9 mouse cellular contexts compared by ENCODE assay signal in genomic region chr10:81541803-81542202, GRCm38 (mm10). TPM values are rescaled to one million over a fixed set of nuclear protein-coding genes. Genes with fewer than 3 reads are reported as not detected.
A peak's percentile ranks its signal among the peaks of the same experiment; 100 is the strongest.
DNase-seq lines count a peak whose midpoint lies in the region; ATAC-seq lines count a peak whose summit lies in the region.
"Had no signal": no experiment of that assay in that cellular context is flagged by ENCODE, and none has a peak within 500 bp of the region (broad histone marks: within the 10 kb centered on the region; RNA-seq: fewer than 3 reads in every experiment).

No protein-coding gene starts in this region.

- DNase-seq in ovary, postnatal 36 days (ENCODE audit: low spot score), result peak; percentile 42
- no peak for DNase-seq in ovary, postnatal 10 days (ENCODE audit: low spot score)
- DNase-seq in kidney, postnatal 25 days, result peak; percentile 74 to 91
- DNase-seq in lung, postnatal 4 days, result peak; percentile 66 to 81
- DNase-seq in embryo, embryonic 9.5 days (ENCODE audit: extremely low spot score), result no peak

- no peak for ATAC-seq in heart, embryonic 13.5 days (ENCODE audit: extremely low read depth, insufficient number of reproducible peaks, low FRiP score, low TSS enrichment)
- no peak for ATAC-seq in frontal cortex, adult (ENCODE audit: low TSS enrichment)
- no peak for ATAC-seq in erythroid progenitor cell, adult 5-6 weeks (replicated peaks; ENCODE audit: low FRiP score, poor library complexity, severe bottlenecking)
- ATAC-seq: Patski had no signal

- 52% methylated on average over 10 of the region's 10 CpGs for WGBS in heart, embryonic 13.5 days

- peak overlapping the region; percentile 14 for H3K4me3 ChIP-seq in heart, embryonic 13.5 days

- peak overlapping the region; percentile 51 for H3K4me2 ChIP-seq in heart, embryonic 13.5 days

- H3K27me3 ChIP-seq in heart, embryonic 13.5 days (replicated peaks), result no peaks in the 10 kb centered on the region
- H3K27me3 ChIP-seq: Patski had no signal

- H3K36me3 ChIP-seq in heart, embryonic 13.5 days, result peaks cover 18% of the 10 kb centered on the region

- no peaks in the 10 kb centered on the region for H3K9me3 ChIP-seq in heart, embryonic 13.5 days

- peak overlapping the region; percentile 97 for H3K9ac ChIP-seq in heart, embryonic 13.5 days

- H3K27ac ChIP-seq in heart, embryonic 13.5 days (replicated peaks), result peak overlapping the region; percentile 48; the same call in 1 of the 2 replicates

- H3K4me1 ChIP-seq in heart, embryonic 13.5 days, result peaks cover 48% of the 10 kb centered on the region

RNA-seq across cellular contexts. Expression of gene Gna11, which starts 3.2 kb away (rescaled TPM):
- polyA plus RNA-seq in heart, embryonic 13.5 days (2015; fragmentation: Nextera tagmentation; extraction: Ambion mirVana), result 59.0 and 62.7 TPM in 2 replicates
- total RNA-seq in erythroid progenitor cell, adult 5-6 weeks (2015; ENCODE audit: low replicate concordance), result 7.2 and 11.3 TPM in 2 replicates
- total RNA-seq in erythroid progenitor cell, adult 5-6 weeks (2017; ENCODE audit: low replicate concordance), result 8.0 and 11.0 TPM in 2 replicates

RNA-seq across cellular contexts. Expression of gene Aes, which starts 17.5 kb away (rescaled TPM):
- polyA plus RNA-seq in heart, embryonic 13.5 days (2015; fragmentation: Nextera tagmentation; extraction: Ambion mirVana), result 629 and 649 TPM in 2 replicates
- 103 and 116 TPM in 2 replicates for total RNA-seq in erythroid progenitor cell, adult 5-6 weeks (2015; ENCODE audit: low replicate concordance)
- total RNA-seq in erythroid progenitor cell, adult 5-6 weeks (2017; ENCODE audit: low replicate concordance), result 44.2 and 47.5 TPM in 2 replicates

RNA-seq across cellular contexts. Expression of gene Gna15, which starts 17.8 kb away (rescaled TPM):
- 1.5 and 2.0 TPM in 2 replicates for polyA plus RNA-seq in heart, embryonic 13.5 days (2015; fragmentation: Nextera tagmentation; extraction: Ambion mirVana)
- total RNA-seq in erythroid progenitor cell, adult 5-6 weeks (2015; ENCODE audit: low replicate concordance), result 1.4 TPM in 1 of 2 replicates, not detected in the other
- total RNA-seq in erythroid progenitor cell, adult 5-6 weeks (2017; ENCODE audit: low replicate concordance), result 2.6 and 4.9 TPM in 2 replicates
- polyA plus RNA-seq: Patski had no signal

RNA-seq across cellular contexts. Expression of gene Tle2, which starts 32.6 kb away (rescaled TPM):
- 23.4 and 26.4 TPM in 2 replicates for polyA plus RNA-seq in heart, embryonic 13.5 days (2015; fragmentation: Nextera tagmentation; extraction: Ambion mirVana)
- not detected in 2 replicates for total RNA-seq in erythroid progenitor cell, adult 5-6 weeks (2015; ENCODE audit: low replicate concordance)
- not detected in 2 replicates for total RNA-seq in erythroid progenitor cell, adult 5-6 weeks (2017; ENCODE audit: low replicate concordance)

RNA-seq across cellular contexts. Expression of gene S1pr4, which starts 41.9 kb away (rescaled TPM):
- polyA plus RNA-seq in heart, embryonic 13.5 days (2015; fragmentation: Nextera tagmentation; extraction: Ambion mirVana), result 0.53 and 0.62 TPM in 2 replicates
- 2.2 and 5.4 TPM in 2 replicates for total RNA-seq in erythroid progenitor cell, adult 5-6 weeks (2015; ENCODE audit: low replicate concordance)
- 2.3 and 3.7 TPM in 2 replicates for total RNA-seq in erythroid progenitor cell, adult 5-6 weeks (2017; ENCODE audit: low replicate concordance)

Comparison
In these comparisons a context has a peak if more than half of its experiments do, and no peak if none do; other contexts are left out.
1. DNase-seq: peak in ovary, postnatal 36 days (single experiment), kidney, postnatal 25 days (2 of 2) and lung, postnatal 4 days (2 of 2); none in ovary, postnatal 10 days (single experiment) and embryo, embryonic 9.5 days (single experiment).